Mouse (Mus musculus): ENCODE data around the gene Odf2. TPM values are rescaled to one million over a fixed set of nuclear protein-coding genes. Genes with fewer than 3 reads are reported as not detected.

The Odf2 gene
- polyA plus RNA-seq, 1 experiment from 2014 or later: 66.2 TPM

DNA sequence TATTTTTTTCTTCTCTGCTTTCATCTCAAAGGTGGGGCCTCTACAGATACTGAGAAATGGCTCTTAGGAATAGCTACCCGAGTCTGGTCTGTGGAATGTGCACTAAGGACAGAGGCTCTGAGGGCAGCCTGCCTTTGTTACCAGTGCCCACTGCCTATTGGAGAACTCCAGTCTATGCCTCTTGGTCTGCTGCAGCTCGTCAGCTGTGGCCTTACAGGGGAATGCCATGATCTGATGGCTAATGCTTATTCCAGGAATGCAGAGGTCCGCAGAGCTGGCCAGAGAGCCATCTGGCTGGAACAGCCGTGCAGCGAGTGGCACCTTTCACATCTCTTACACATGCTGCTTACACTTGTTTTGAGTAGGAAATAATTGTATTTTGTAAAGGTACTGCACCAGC lies 78.7 kb downstream of the Odf2 start:
- WGBS: 55% methylated on average over 5 of the region's 5 CpGs
- H3K4me1 ChIP-seq (ENCODE audit: control insufficient read depth, insufficient read depth, low read length): peaks cover 59% of the 10 kb centered on the region
- no peaks in the 10 kb centered on the region for H3K27me3 ChIP-seq (ENCODE audit: control insufficient read depth, insufficient read depth, low read depth, low read length)
- H3K27ac ChIP-seq (ENCODE audit: low read length): no peak overlapping the region
- peak overlapping the region; percentile 46; the same call in 1 of the 2 replicates for H3K9ac ChIP-seq (ENCODE audit: low read depth, low read length)
- H3K4me2 ChIP-seq (ENCODE audit: low read length): peak overlapping the region; percentile 74
- ATAC-seq: no peak
- H3K36me3 ChIP-seq (ENCODE audit: control insufficient read depth, insufficient read depth, low read length): peaks cover 7% of the 10 kb centered on the region; the same call in 1 of the 2 replicates
- H3K9me3 ChIP-seq (replicated peaks; ENCODE audit: control insufficient read depth, low read length, poor library complexity, severe bottlenecking): no peaks in the 10 kb centered on the region
- H3K4me3 ChIP-seq (ENCODE audit: low read depth, low read length): peak overlapping the region; percentile 78; the same call in 1 of the 2 replicates

DNA sequence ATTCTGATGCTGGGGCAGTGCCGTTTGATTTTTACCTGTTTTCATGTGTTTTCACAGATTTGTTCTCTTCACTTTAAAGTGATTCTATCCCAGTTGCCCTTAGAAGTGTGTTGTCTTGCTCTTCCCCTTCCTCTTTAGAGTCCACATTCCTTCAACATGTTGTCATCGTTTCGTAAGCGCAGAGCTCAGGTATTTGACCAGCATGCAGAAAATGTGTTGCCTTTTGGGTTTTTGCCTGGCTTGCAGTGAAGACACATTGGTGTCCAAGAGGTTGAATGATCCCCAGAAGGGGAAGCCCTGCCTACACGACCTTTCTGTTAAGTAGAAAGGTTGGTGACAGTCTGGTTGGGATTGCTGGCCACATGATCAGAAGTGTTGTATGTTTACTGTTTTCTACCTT lies 79.6 kb downstream of the Odf2 start:
- peaks cover 7% of the 10 kb centered on the region; the same call in 1 of the 2 replicates for H3K36me3 ChIP-seq (ENCODE audit: control insufficient read depth, insufficient read depth, low read length)
- no peak overlapping the region for H3K9ac ChIP-seq (ENCODE audit: low read depth, low read length)
- H3K4me1 ChIP-seq (ENCODE audit: control insufficient read depth, insufficient read depth, low read length): peaks cover 61% of the 10 kb centered on the region
- no peaks in the 10 kb centered on the region for H3K27me3 ChIP-seq (ENCODE audit: control insufficient read depth, insufficient read depth, low read depth, low read length)
- no peak overlapping the region for H3K4me3 ChIP-seq (ENCODE audit: low read depth, low read length)
- H3K4me2 ChIP-seq (ENCODE audit: low read length): peak overlapping the region; percentile 31; the same call in 1 of the 2 replicates
- no peak for ATAC-seq
- no peaks in the 10 kb centered on the region for H3K9me3 ChIP-seq (replicated peaks; ENCODE audit: control insufficient read depth, low read length, poor library complexity, severe bottlenecking)
- 80% methylated on average over 5 of the region's 5 CpGs for WGBS
- H3K27ac ChIP-seq (ENCODE audit: low read length): no peak overlapping the region

DNA sequence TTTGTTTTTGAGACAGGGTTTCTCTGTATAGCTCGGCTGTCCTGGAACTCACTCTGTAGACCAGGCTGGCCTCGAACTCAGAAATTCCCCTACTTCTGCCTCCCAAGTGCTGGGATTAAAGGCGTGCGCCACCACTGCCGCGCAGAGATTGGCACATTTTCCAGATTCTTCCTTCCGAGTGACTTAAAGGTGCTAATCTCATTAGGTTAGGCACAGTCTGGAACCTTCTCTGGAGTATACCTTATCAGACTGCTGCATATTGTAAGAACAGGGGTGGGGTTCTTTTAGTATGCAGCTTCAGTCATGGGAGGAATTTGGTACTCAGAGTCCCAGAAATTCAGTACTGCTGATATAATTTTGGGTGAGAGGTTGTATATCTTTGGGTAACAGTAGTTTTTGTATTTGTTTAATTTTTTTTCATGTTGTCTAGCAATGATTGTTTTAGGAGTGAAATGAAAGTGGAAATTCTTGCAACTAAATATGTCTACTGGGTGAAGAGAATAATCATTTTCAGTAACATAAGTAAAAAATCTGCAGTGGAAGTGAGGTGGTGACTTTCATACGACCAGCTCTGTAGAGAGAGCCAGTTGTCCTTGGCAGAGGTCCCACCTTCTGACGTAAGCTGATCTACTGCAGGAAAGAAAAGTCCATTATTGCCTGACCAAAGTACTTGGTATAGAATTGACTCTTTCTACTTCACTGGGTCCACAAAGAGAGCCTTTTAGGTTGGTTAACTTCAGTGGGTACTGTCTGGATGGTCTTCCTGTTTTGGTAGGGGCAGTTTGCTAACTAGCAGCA lies 83.0 kb downstream of the Odf2 start:
- ATAC-seq: no peak
- Histone ChIP-seq H3K36me3 (ENCODE audit: control insufficient read depth, insufficient read depth, low read length) (peaks cover 9% of the 10 kb centered on the region; the same call in 1 of the 2 replicates), H3K27ac (ENCODE audit: low read length) (no peak overlapping the region), H3K4me3 (ENCODE audit: low read depth, low read length) (no peak overlapping the region), H3K4me2 (ENCODE audit: low read length) (no peak overlapping the region), H3K9me3 (replicated peaks; ENCODE audit: control insufficient read depth, low read length, poor library complexity, severe bottlenecking) (no peaks in the 10 kb centered on the region), H3K4me1 (ENCODE audit: control insufficient read depth, insufficient read depth, low read length) (peaks cover 54% of the 10 kb centered on the region), H3K9ac (ENCODE audit: low read depth, low read length) (no peak overlapping the region), H3K27me3 (ENCODE audit: control insufficient read depth, insufficient read depth, low read depth, low read length) (no peaks in the 10 kb centered on the region)
- WGBS: 78% methylated on average over 9 of the region's 9 CpGs

DNA sequence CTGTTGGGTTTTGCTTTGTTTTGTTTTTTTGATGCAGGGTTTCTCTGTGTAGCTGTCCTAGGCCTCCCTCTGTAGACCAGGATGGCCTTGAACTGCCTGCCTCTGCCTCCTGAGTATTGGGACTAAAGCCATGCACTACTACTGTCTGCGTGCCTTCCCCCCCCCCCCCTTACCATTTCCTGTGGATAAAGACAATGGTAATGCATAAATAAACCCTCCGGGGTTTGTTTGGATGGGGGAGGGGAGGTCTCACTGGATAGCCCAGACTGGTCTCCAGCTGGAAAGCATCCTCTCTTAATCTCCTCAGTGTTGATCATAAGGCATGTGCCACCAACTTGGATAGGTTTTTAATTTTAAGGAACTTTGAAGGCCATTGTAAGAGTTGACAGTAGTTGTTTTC lies 84.5 kb downstream of the Odf2 start:
- Histone ChIP-seq H3K4me3 (ENCODE audit: low read depth, low read length) (no peak overlapping the region), H3K9ac (ENCODE audit: low read depth, low read length) (no peak overlapping the region), H3K27ac (ENCODE audit: low read length) (no peak overlapping the region), H3K27me3 (ENCODE audit: control insufficient read depth, insufficient read depth, low read depth, low read length) (no peaks in the 10 kb centered on the region), H3K4me1 (ENCODE audit: control insufficient read depth, insufficient read depth, low read length) (peaks cover 42% of the 10 kb centered on the region), H3K36me3 (ENCODE audit: control insufficient read depth, insufficient read depth, low read length) (peaks cover 12% of the 10 kb centered on the region), H3K4me2 (ENCODE audit: low read length) (no peak overlapping the region), H3K9me3 (replicated peaks; ENCODE audit: control insufficient read depth, low read length, poor library complexity, severe bottlenecking) (no peaks in the 10 kb centered on the region)
- ATAC-seq: no peak
- WGBS: 12% methylated on average over 2 of the region's 2 CpGs

DNA sequence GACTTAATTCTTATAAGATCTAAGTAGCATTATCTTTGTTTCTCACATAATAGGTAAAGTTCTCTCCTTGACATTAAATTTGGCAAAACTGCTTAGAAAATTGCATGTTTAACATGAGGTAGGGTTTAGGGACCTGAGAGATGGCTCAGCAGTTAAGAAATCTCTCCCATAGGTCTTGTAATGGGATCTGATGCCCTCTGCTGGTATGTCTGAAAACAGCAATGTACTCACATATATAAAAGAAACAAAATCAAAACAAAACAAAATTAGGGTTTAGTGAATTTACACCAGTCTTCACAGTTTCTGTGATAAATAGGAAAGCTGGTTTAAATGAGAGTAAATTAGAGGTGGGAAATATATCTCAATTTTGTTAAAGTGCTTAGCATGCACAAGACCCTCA lies 88.3 kb downstream of the Odf2 start:
- peaks cover 31% of the 10 kb centered on the region for H3K36me3 ChIP-seq (ENCODE audit: control insufficient read depth, insufficient read depth, low read length)
- ATAC-seq: no peak

DNA sequence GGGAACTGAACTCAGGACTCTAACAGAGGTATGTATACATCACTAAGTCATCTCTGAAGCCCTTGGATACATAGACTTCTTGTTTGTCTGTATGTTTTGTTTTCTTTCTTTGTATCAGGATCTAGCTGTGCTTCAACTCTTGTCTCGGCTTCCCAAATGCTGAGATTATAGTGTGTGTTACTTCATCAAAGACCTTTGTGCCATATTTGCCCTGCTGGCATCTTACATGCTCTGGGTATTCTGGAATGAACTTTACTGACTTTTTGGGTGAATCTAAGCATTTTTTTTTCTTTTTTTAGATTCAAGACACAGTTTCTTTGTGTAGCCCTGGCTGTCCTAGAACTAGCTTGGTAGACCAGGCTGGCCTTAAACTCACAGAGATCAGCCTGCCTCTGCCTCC lies 91.6 kb downstream of the Odf2 start:
- Histone ChIP-seq H3K36me3 (ENCODE audit: control insufficient read depth, insufficient read depth, low read length) (peaks cover 52% of the 10 kb centered on the region), H3K27me3 (ENCODE audit: control insufficient read depth, insufficient read depth, low read depth, low read length) (no peaks in the 10 kb centered on the region), H3K9ac (ENCODE audit: low read depth, low read length) (no peak overlapping the region), H3K4me3 (ENCODE audit: low read depth, low read length) (no peak overlapping the region), H3K9me3 (replicated peaks; ENCODE audit: control insufficient read depth, low read length, poor library complexity, severe bottlenecking) (no peaks in the 10 kb centered on the region), H3K4me2 (ENCODE audit: low read length) (no peak overlapping the region), H3K4me1 (ENCODE audit: control insufficient read depth, insufficient read depth, low read length) (peaks cover 3% of the 10 kb centered on the region; the same call in 1 of the 2 replicates), H3K27ac (ENCODE audit: low read length) (no peak overlapping the region)
- 97% methylated on average over 1 of the region's 1 CpGs for WGBS
- no peak for ATAC-seq

More for the DNA sequence above, 88.3 kb downstream of the Odf2 start:
- H3K9ac ChIP-seq (ENCODE audit: low read depth, low read length): no peak overlapping the region
- H3K9me3 ChIP-seq (replicated peaks; ENCODE audit: control insufficient read depth, low read length, poor library complexity, severe bottlenecking): no peaks in the 10 kb centered on the region
- H3K4me2 ChIP-seq (ENCODE audit: low read length): no peak overlapping the region
- H3K4me1 ChIP-seq (ENCODE audit: control insufficient read depth, insufficient read depth, low read length): peaks cover 15% of the 10 kb centered on the region
- no peak overlapping the region for H3K27ac ChIP-seq (ENCODE audit: low read length)
- no peaks in the 10 kb centered on the region for H3K27me3 ChIP-seq (ENCODE audit: control insufficient read depth, insufficient read depth, low read depth, low read length)
- H3K4me3 ChIP-seq (ENCODE audit: low read depth, low read length): no peak overlapping the region

Small RNA genes within 50 kb of the gene (microRNA-seq; reads per million reads assigned to microRNA genes)
- gene Mir219a-2 (not detected), gene Mir219b (not detected)

Other genes starting within 250 kb of the Odf2 start
- gene Gm13420, start 137.5 kb upstream of the Odf2 start, polyA plus RNA-seq (2015; fragmentation: Nextera tagmentation; extraction: Ambion mirVana): 0.23 and 0.32 TPM in 2 replicates
- not detected in 2 replicates for gene Gm13547, start 129.9 kb upstream of the Odf2 start, polyA plus RNA-seq (2015; fragmentation: Nextera tagmentation; extraction: Ambion mirVana)
- 38.3 and 40.5 TPM in 2 replicates for gene Coq4, start 101.7 kb upstream of the Odf2 start, polyA plus RNA-seq (2015; fragmentation: Nextera tagmentation; extraction: Ambion mirVana)
- 30.8 and 32.8 TPM in 2 replicates for gene Trub2, start 100.7 kb upstream of the Odf2 start, polyA plus RNA-seq (2015; fragmentation: Nextera tagmentation; extraction: Ambion mirVana)
- gene Slc27a4, start 86.6 kb upstream of the Odf2 start, polyA plus RNA-seq (2015; fragmentation: Nextera tagmentation; extraction: Ambion mirVana): 42.6 and 43.2 TPM in 2 replicates
- 21.8 and 29.9 TPM in 2 replicates for gene Urm1, start 69.1 kb upstream of the Odf2 start, polyA plus RNA-seq (2015; fragmentation: Nextera tagmentation; extraction: Ambion mirVana)
- gene Cercam, start 20.1 kb upstream of the Odf2 start, polyA plus RNA-seq (2015; fragmentation: Nextera tagmentation; extraction: Ambion mirVana): 15.1 and 21.2 TPM in 2 replicates
- 65.3 and 72.9 TPM in 2 replicates for gene Gle1, start 46.2 kb downstream of the Odf2 start, polyA plus RNA-seq (2015; fragmentation: Nextera tagmentation; extraction: Ambion mirVana)
- 240 and 243 TPM in 2 replicates for gene Sptan1, start 76.3 kb downstream of the Odf2 start, polyA plus RNA-seq (2015; fragmentation: Nextera tagmentation; extraction: Ambion mirVana)
- 82.5 and 85.9 TPM in 2 replicates for gene Wdr34, start 159.7 kb downstream of the Odf2 start, polyA plus RNA-seq (2015; fragmentation: Nextera tagmentation; extraction: Ambion mirVana)
- 314 and 357 TPM in 2 replicates for gene Set, start 168.2 kb downstream of the Odf2 start, polyA plus RNA-seq (2015; fragmentation: Nextera tagmentation; extraction: Ambion mirVana)
- gene Pkn3, start 188.5 kb downstream of the Odf2 start, polyA plus RNA-seq (2015; fragmentation: Nextera tagmentation; extraction: Ambion mirVana): 1.5 and 2.1 TPM in 2 replicates
- 21.1 and 26.9 TPM in 2 replicates for gene Zdhhc12, start 204.4 kb downstream of the Odf2 start, polyA plus RNA-seq (2015; fragmentation: Nextera tagmentation; extraction: Ambion mirVana)
- gene Zer1, start 235.4 kb downstream of the Odf2 start, polyA plus RNA-seq (2015; fragmentation: Nextera tagmentation; extraction: Ambion mirVana): 13.1 and 13.5 TPM in 2 replicates
- gene Tbc1d13, start 244.5 kb downstream of the Odf2 start, polyA plus RNA-seq (2015; fragmentation: Nextera tagmentation; extraction: Ambion mirVana): 11.8 and 14.3 TPM in 2 replicates